8 mouse cellular contexts compared by ENCODE assay signal in the genomic region with DNA sequence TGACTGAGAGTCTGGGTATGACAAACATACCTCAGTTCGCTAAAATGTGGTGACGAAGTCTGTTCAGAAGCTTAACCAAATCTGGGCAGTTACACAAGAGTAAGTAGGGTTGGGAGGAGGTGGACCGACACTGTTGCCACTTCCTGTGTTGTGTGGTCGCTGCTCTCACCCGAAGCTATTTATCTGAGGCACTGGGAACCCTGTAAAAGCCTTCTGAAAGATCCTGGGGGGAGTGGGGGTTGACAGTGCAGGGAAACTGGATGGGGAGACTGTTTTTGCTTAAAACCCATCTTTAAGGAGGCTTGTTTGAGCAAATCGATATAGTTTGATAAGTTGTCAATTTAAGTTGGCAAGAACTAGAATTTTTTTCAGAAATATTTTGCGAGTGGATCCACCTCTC. TPM values are rescaled to one million over a fixed set of nuclear protein-coding genes. Genes with fewer than 3 reads are reported as not detected.
DNase-seq lines count a peak whose midpoint lies in the region; ATAC-seq and TF ChIP-seq lines count a peak whose summit lies in the region.

No protein-coding gene starts in this region.

- H3K4me3 ChIP-seq in forebrain, embryonic 15.5 days: peak overlapping the region; percentile 87
- peak overlapping the region; percentile 61 for H3K4me3 ChIP-seq in intestine, embryonic 14.5 days (ENCODE audit: low read depth, low read length)
- peak overlapping the region; percentile 79 for H3K4me3 ChIP-seq in liver, embryonic 11.5 days (ENCODE audit: low read depth, low read length)
- peak overlapping the region; percentile 94 for H3K4me3 ChIP-seq in midbrain, postnatal 0 days (ENCODE audit: low read depth, low read length)

- H3K4me1 ChIP-seq in forebrain, embryonic 15.5 days: peaks cover 48% of the 10 kb centered on the region
- H3K4me1 ChIP-seq in intestine, embryonic 14.5 days (replicated peaks; ENCODE audit: control insufficient read depth, insufficient read depth, low read length): peaks cover 11% of the 10 kb centered on the region
- H3K4me1 ChIP-seq in liver, embryonic 11.5 days (replicated peaks; ENCODE audit: control insufficient read depth, insufficient read depth, low read length): peaks cover 8% of the 10 kb centered on the region; the same call in 1 of the 2 replicates
- no peaks in the 10 kb centered on the region; the same call in none of the 2 replicates for H3K4me1 ChIP-seq in midbrain, postnatal 0 days (ENCODE audit: insufficient read depth, low read length)

- no peaks in the 10 kb centered on the region for H3K9me3 ChIP-seq in forebrain, embryonic 15.5 days
- H3K9me3 ChIP-seq in intestine, embryonic 14.5 days (ENCODE audit: control insufficient read depth, low read length): no peaks in the 10 kb centered on the region
- H3K9me3 ChIP-seq in liver, embryonic 11.5 days (ENCODE audit: control insufficient read depth, low read length): no peaks in the 10 kb centered on the region
- H3K9me3 ChIP-seq in midbrain, postnatal 0 days (ENCODE audit: low read length): no peaks in the 10 kb centered on the region

- WGBS in forebrain, embryonic 15.5 days: 20% methylated on average over 7 of the region's 7 CpGs
- 13% methylated on average over 7 of the region's 7 CpGs for WGBS in intestine, embryonic 14.5 days
- 17% methylated on average over 7 of the region's 7 CpGs for WGBS in liver, embryonic 11.5 days
- 18% methylated on average over 7 of the region's 7 CpGs for WGBS in midbrain, postnatal 0 days

- peak overlapping the region; percentile 100; the same call in 1 of the 2 replicates for H3K27ac ChIP-seq in forebrain, embryonic 15.5 days (replicated peaks)
- no peak overlapping the region for H3K27ac ChIP-seq in intestine, embryonic 14.5 days (ENCODE audit: low read depth)
- H3K27ac ChIP-seq in liver, embryonic 11.5 days (ENCODE audit: low read depth, low read length): 0 out of 2 replicates have a peak overlapping the region, but pooled peaks have one; percentile 99
- H3K27ac ChIP-seq in midbrain, postnatal 0 days (ENCODE audit: low read depth, low read length): no peak overlapping the region

- peak overlapping the region; percentile 89 for H3K4me2 ChIP-seq in forebrain, embryonic 15.5 days (replicated peaks)
- H3K4me2 ChIP-seq in intestine, embryonic 14.5 days (ENCODE audit: low read length): peak overlapping the region; percentile 66
- H3K4me2 ChIP-seq in liver, embryonic 11.5 days: peak overlapping the region; percentile 92
- H3K4me2 ChIP-seq in midbrain, postnatal 0 days (ENCODE audit: low read depth, low read length, poor library complexity, severe bottlenecking): peak overlapping the region; percentile 67

- ATAC-seq in forebrain, embryonic 15.5 days (replicated peaks): no peak
- no peak for ATAC-seq in intestine, embryonic 14.5 days (replicated peaks; ENCODE audit: low FRiP score, low TSS enrichment, low read depth)
- ATAC-seq in liver, embryonic 11.5 days (replicated peaks; ENCODE audit: low FRiP score): no peak
- ATAC-seq in midbrain, postnatal 0 days (ENCODE audit: low FRiP score): no peak

- peak; percentile 11 for DNase-seq in right cerebral cortex, postnatal 25 days
- no peak for DNase-seq in right cerebral cortex, postnatal 36 days (ENCODE audit: low spot score in 2 of 2)
- DNase-seq in brain, adult 2 months (ENCODE audit: low read depth, low spot score): peak; percentile 51
- DNase-seq in intestine, embryonic 14.5 days (ENCODE audit: low spot score): peak; percentile 63
- DNase-seq in liver, embryonic 11.5 days (ENCODE audit: low spot score): peak; percentile 47
- peak; percentile 34 for DNase-seq in midbrain, postnatal 0 days (ENCODE audit: low spot score)
- peak; percentile 27 for DNase-seq in testis, postnatal 14 days (ENCODE audit: low spot score)

- peaks cover 2% of the 10 kb centered on the region; the same call in 1 of the 2 replicates for H3K36me3 ChIP-seq in forebrain, embryonic 15.5 days
- peaks cover 36% of the 10 kb centered on the region for H3K36me3 ChIP-seq in intestine, embryonic 14.5 days (ENCODE audit: control insufficient read depth, insufficient read depth, low read length)
- H3K36me3 ChIP-seq in liver, embryonic 11.5 days (ENCODE audit: control insufficient read depth, insufficient read depth, low read length): peaks cover 6% of the 10 kb centered on the region; the same call in 1 of the 2 replicates
- H3K36me3 ChIP-seq in midbrain, postnatal 0 days (ENCODE audit: insufficient read depth, low read length): no peaks in the 10 kb centered on the region; the same call in 1 of the 2 replicates

- peak overlapping the region; percentile 95 for H3K9ac ChIP-seq in forebrain, embryonic 15.5 days (replicated peaks)
- peak overlapping the region; percentile 91 for H3K9ac ChIP-seq in intestine, embryonic 14.5 days (ENCODE audit: low read length)
- peak overlapping the region; percentile 93 for H3K9ac ChIP-seq in liver, embryonic 11.5 days (ENCODE audit: low read depth, low read length)
- H3K9ac ChIP-seq in midbrain, postnatal 0 days (replicated peaks; ENCODE audit: low read length, poor library complexity, severe bottlenecking): peak overlapping the region; percentile 95

- TF ChIP-seq CTCF in midbrain, postnatal 0 days (IDR thresholded peaks at IDR 0.05): no peak

- no peaks in the 10 kb centered on the region for H3K27me3 ChIP-seq in forebrain, embryonic 15.5 days
- H3K27me3 ChIP-seq in intestine, embryonic 14.5 days (replicated peaks; ENCODE audit: control insufficient read depth, insufficient read depth, low read length): no peaks in the 10 kb centered on the region
- H3K27me3 ChIP-seq in liver, embryonic 11.5 days (replicated peaks; ENCODE audit: control insufficient read depth, insufficient read depth, low read length): no peaks in the 10 kb centered on the region
- H3K27me3 ChIP-seq in midbrain, postnatal 0 days (ENCODE audit: insufficient read depth, low read length): no peaks in the 10 kb centered on the region

RNA-seq across cellular contexts. Expression of a gene that starts 2.3 kb away (rescaled TPM):
- 384 and 388 TPM in 2 replicates for polyA plus RNA-seq in forebrain, embryonic 15.5 days (2015; fragmentation: Nextera tagmentation; extraction: Ambion mirVana)
- 521 and 530 TPM in 2 replicates for polyA plus RNA-seq in intestine, embryonic 14.5 days (2014; fragmentation: Nextera tagmentation; extraction: Ambion mirVana)
- polyA plus RNA-seq in liver, embryonic 11.5 days (2014; fragmentation: Nextera tagmentation; extraction: Ambion mirVana): 502 and 537 TPM in 2 replicates
- 750 and 756 TPM in 2 replicates for total RNA-seq in midbrain, postnatal 0 days (2014; rRNA removed)
- polyA plus RNA-seq in midbrain, postnatal 0 days (2015; fragmentation: Nextera tagmentation; extraction: Ambion mirVana): 309 and 319 TPM in 2 replicates

RNA-seq across cellular contexts. Expression of a gene that starts 16.5 kb away (rescaled TPM):
- polyA plus RNA-seq in forebrain, embryonic 15.5 days (2015; fragmentation: Nextera tagmentation; extraction: Ambion mirVana): 65.4 and 71.4 TPM in 2 replicates
- 56.3 and 57.6 TPM in 2 replicates for polyA plus RNA-seq in intestine, embryonic 14.5 days (2014; fragmentation: Nextera tagmentation; extraction: Ambion mirVana)
- polyA plus RNA-seq in liver, embryonic 11.5 days (2014; fragmentation: Nextera tagmentation; extraction: Ambion mirVana): 58.1 and 59.1 TPM in 2 replicates
- total RNA-seq in midbrain, postnatal 0 days (2014; rRNA removed): 26.8 and 31.7 TPM in 2 replicates
- 40.0 and 43.7 TPM in 2 replicates for polyA plus RNA-seq in midbrain, postnatal 0 days (2015; fragmentation: Nextera tagmentation; extraction: Ambion mirVana)

RNA-seq across cellular contexts. Expression of a gene that starts 45.2 kb away (rescaled TPM):
- polyA plus RNA-seq in forebrain, embryonic 15.5 days (2015; fragmentation: Nextera tagmentation; extraction: Ambion mirVana): 3.3 and 3.9 TPM in 2 replicates
- 17.2 and 17.3 TPM in 2 replicates for polyA plus RNA-seq in intestine, embryonic 14.5 days (2014; fragmentation: Nextera tagmentation; extraction: Ambion mirVana)
- polyA plus RNA-seq in liver, embryonic 11.5 days (2014; fragmentation: Nextera tagmentation; extraction: Ambion mirVana): 9.7 TPM in 2 replicates
- 11.0 and 14.0 TPM in 2 replicates for total RNA-seq in midbrain, postnatal 0 days (2014; rRNA removed)
- 7.2 and 8.0 TPM in 2 replicates for polyA plus RNA-seq in midbrain, postnatal 0 days (2015; fragmentation: Nextera tagmentation; extraction: Ambion mirVana)

Comparison
In these comparisons a context has a peak if more than half of its experiments do, and no peak if none do; other contexts are left out.
1. DNase-seq: peak in right cerebral cortex, postnatal 25 days (single experiment), brain, adult 2 months (single experiment), intestine, embryonic 14.5 days (single experiment), liver, embryonic 11.5 days (single experiment), midbrain, postnatal 0 days (single experiment) and testis, postnatal 14 days (single experiment); none in right cerebral cortex, postnatal 36 days (0 of 2).
2. H3K27ac ChIP-seq: peak in forebrain, embryonic 15.5 days (single experiment) and liver, embryonic 11.5 days (single experiment); none in intestine, embryonic 14.5 days (single experiment) and midbrain, postnatal 0 days (single experiment).
3. Peak in every context shown above with its lines, with median percentiles within 50 percentile points of each other: H3K4me2 ChIP-seq, H3K4me3 ChIP-seq and H3K9ac ChIP-seq.